Mouse (Mus musculus) thymus, postnatal 0 days (tissue): Measurements from ENCODE around the gene Grid2. TPM values are rescaled to one million over a fixed set of nuclear protein-coding genes. Genes with fewer than 3 reads are reported as not detected.

Experiments used
- DNase-seq: peaks from one replicate; pipeline ENCODE4 v3.0.0-alpha.2; 2015; ENCODE audit warnings: low spot score
- polyA plus RNA-seq: library from polyadenylated mRNA; unstranded; fragments of >200 nt; fragmentation: Nextera tagmentation; extraction: Ambion mirVana; gene quantifications from 2 replicates; pipeline ENCODE4 v1.2.1, GENCODE M21; 2015

Grid2 gene
- polyA plus RNA-seq, 1 experiment from 2014 or later, result 0.09 TPM

- DNase-seq, result no peak
Measured at GRCm38 (mm10) chr6:64304709-64305476, 1049.2 kb downstream of the Grid2 start.

- no peak for DNase-seq
Measured at GRCm38 (mm10) chr6:64308631-64309030, 1053.0 kb downstream of the Grid2 start.

- no peak for DNase-seq
Measured at GRCm38 (mm10) chr6:64313132-64313531, 1057.5 kb downstream of the Grid2 start.

- DNase-seq, result no peak
Measured at GRCm38 (mm10) chr6:64326936-64327335, 1071.3 kb downstream of the Grid2 start.

GRCm38 (mm10) chr6:64327876-64328275, 1072.2 kb downstream of the Grid2 start:
- DNase-seq, result no peak

- DNase-seq, result no peak
Measured at GRCm38 (mm10) chr6:64398413-64399098, 1142.9 kb downstream of the Grid2 start.

GRCm38 (mm10) chr6:64427658-64428057, 1172.0 kb downstream of the Grid2 start:
- no peak for DNase-seq

GRCm38 (mm10) chr6:64428898-64429297, 1173.2 kb downstream of the Grid2 start:
- DNase-seq, result no peak

- no peak for DNase-seq
Measured at GRCm38 (mm10) chr6:64448127-64448526, 1192.5 kb downstream of the Grid2 start.

- no peak for DNase-seq
Measured at GRCm38 (mm10) chr6:64448864-64449355, 1193.2 kb downstream of the Grid2 start.

- DNase-seq, result no peak
Measured at GRCm38 (mm10) chr6:64450770-64451169, 1195.1 kb downstream of the Grid2 start.

GRCm38 (mm10) chr6:64479884-64480283, 1224.2 kb downstream of the Grid2 start:
- no peak for DNase-seq

- no peak for DNase-seq
Measured at GRCm38 (mm10) chr6:64480592-64480991, 1224.9 kb downstream of the Grid2 start.

- no peak for DNase-seq
Measured at GRCm38 (mm10) chr6:64490313-64491067, 1234.8 kb downstream of the Grid2 start.

GRCm38 (mm10) chr6:64504394-64504793, 1248.7 kb downstream of the Grid2 start:
- DNase-seq, result no peak

GRCm38 (mm10) chr6:64542168-64542567, 1286.5 kb downstream of the Grid2 start:
- no peak for DNase-seq

- no peak for DNase-seq
Measured at GRCm38 (mm10) chr6:64553645-64554044, 1298.0 kb downstream of the Grid2 start.

GRCm38 (mm10) chr6:64555220-64555619, 1299.5 kb downstream of the Grid2 start:
- DNase-seq, result no peak

- no peak for DNase-seq
Measured at GRCm38 (mm10) chr6:64568599-64568998, 1312.9 kb downstream of the Grid2 start.

- DNase-seq, result no peak
Measured at GRCm38 (mm10) chr6:64581338-64581737, 1325.7 kb downstream of the Grid2 start.

- no peak for DNase-seq
Measured at GRCm38 (mm10) chr6:64588487-64589205, 1333.0 kb downstream of the Grid2 start.
